Mouse (Mus musculus) right cerebral cortex, postnatal 10 days (tissue): ENCODE data around the gene Fam129b.

ENCODE experiments used
- DNase-seq, 2 experiments: peaks; one replicate each; pipeline ENCODE4 v3.0.0; 2021; ENCODE audit warnings: low spot score in 2 of 2

Fam129b gene

GRCm38 (mm10) chr2:32859622-32860012 is 16.3 kb upstream of the Fam129b start:
- DNase-seq: no peak

GRCm38 (mm10) chr2:32860799-32861198 is 15.1 kb upstream of the Fam129b start:
- no peak for DNase-seq

- no peak for DNase-seq
These were observed 12.6 kb upstream of the Fam129b start for GRCm38 (mm10) chr2:32863317-32863716.

- no peak for DNase-seq
These were observed 11.2 kb upstream of the Fam129b start for GRCm38 (mm10) chr2:32864755-32865154.

GRCm38 (mm10) chr2:32867354-32867753 is 8.6 kb upstream of the Fam129b start:
- DNase-seq: no peak

- DNase-seq: no peak
These were observed 6.1 kb upstream of the Fam129b start for GRCm38 (mm10) chr2:32869721-32870274.

- no peak for DNase-seq
These were observed 5.4 kb upstream of the Fam129b start for GRCm38 (mm10) chr2:32870275-32871100.

GRCm38 (mm10) chr2:32874070-32874469 is 1.8 kb upstream of the Fam129b start:
- no peak for DNase-seq

- DNase-seq: no peak
These were observed 801 bp upstream of the Fam129b start for GRCm38 (mm10) chr2:32874951-32875674.

- no peak for DNase-seq
These were observed 782 bp downstream of the Fam129b start for GRCm38 (mm10) chr2:32876490-32877302.

GRCm38 (mm10) chr2:32877303-32877702 is 1.4 kb downstream of the Fam129b start:
- no peak for DNase-seq

GRCm38 (mm10) chr2:32877761-32878393 is 2.0 kb downstream of the Fam129b start:
- no peak for DNase-seq

- no peak for DNase-seq
These were observed 2.5 kb downstream of the Fam129b start for GRCm38 (mm10) chr2:32878396-32878795.

- no peak for DNase-seq
These were observed 3.7 kb downstream of the Fam129b start for GRCm38 (mm10) chr2:32879593-32879992.

- DNase-seq: no peak
These were observed 5.1 kb downstream of the Fam129b start for GRCm38 (mm10) chr2:32881054-32881453.

- DNase-seq: peak; percentile 75 to 77
These were observed 5.8 kb downstream of the Fam129b start for GRCm38 (mm10) chr2:32881723-32882122.

- no peak for DNase-seq
These were observed 6.5 kb downstream of the Fam129b start for GRCm38 (mm10) chr2:32882283-32883043.

GRCm38 (mm10) chr2:32884745-32885144 is 8.8 kb downstream of the Fam129b start:
- DNase-seq: no peak

GRCm38 (mm10) chr2:32888029-32888428 is 12.1 kb downstream of the Fam129b start:
- peak in 1 of 2 experiments; percentile 23 for DNase-seq

GRCm38 (mm10) chr2:32888551-32888950 is 12.6 kb downstream of the Fam129b start:
- DNase-seq: peak in 1 of 2 experiments; percentile 21

GRCm38 (mm10) chr2:32890280-32890679 is 14.4 kb downstream of the Fam129b start:
- DNase-seq: no peak
